Mouse (Mus musculus) heart, embryonic 13.5 days (tissue): ENCODE measurements around the gene Lmf1. TPM values are rescaled to one million over a fixed set of nuclear protein-coding genes. Genes with fewer than 3 reads are reported as not detected.

Experiments
- ATAC-seq: fragments of 200-750 bp; cut with Nextera tagmentation; 2 replicates; pipeline ENCODE4 v1.8.0; 2017; ENCODE audit warnings: moderate TSS enrichment; ENCODE audit not compliant: insufficient number of reproducible peaks, low FRiP score, low TSS enrichment; ENCODE audit errors: extremely low read depth
- H3K27ac ChIP-seq: fragments of 300-500 bp; sonication (generic); replicated peaks from 2 replicates; pipeline ENCODE4 v1.5.1; 2015; ENCODE audit warnings: moderate library complexity, mild to moderate bottlenecking, inconsistent platforms
- H3K27me3 ChIP-seq: fragments of 300-500 bp; sonication (generic); replicated peaks from 2 replicates; pipeline ENCODE4 v1.6.1; 2015; ENCODE audit warnings: mild to moderate bottlenecking, inconsistent platforms
- H3K36me3 ChIP-seq: fragments of 300-500 bp; sonication (generic); 2 replicates; pipeline ENCODE4 v1.6.1; 2015; ENCODE audit warnings: mild to moderate bottlenecking, inconsistent platforms
- H3K4me1 ChIP-seq: fragments of 300-500 bp; sonication (generic); 2 replicates; pipeline ENCODE4 v1.6.1; 2015; ENCODE audit warnings: inconsistent platforms
- H3K4me2 ChIP-seq: fragments of 300-500 bp; sonication (generic); 2 replicates; pipeline ENCODE4 v1.6.1; 2015; ENCODE audit warnings: inconsistent platforms, mild to moderate bottlenecking, moderate library complexity
- H3K4me3 ChIP-seq: fragments of 300-500 bp; sonication (generic); 2 replicates; pipeline ENCODE4 v1.5.1; 2015; ENCODE audit warnings: moderate library complexity, mild to moderate bottlenecking, inconsistent platforms
- H3K9ac ChIP-seq: fragments of 300-500 bp; sonication (generic); 2 replicates; pipeline ENCODE4 v1.6.1; 2015; ENCODE audit warnings: inconsistent platforms, mild to moderate bottlenecking, moderate library complexity
- H3K9me3 ChIP-seq: fragments of 300-500 bp; sonication (generic); 2 replicates; pipeline ENCODE4 v1.6.1; 2016; ENCODE audit warnings: inconsistent platforms
- WGBS: fragments of 180-500 bp; shearing (Covaris S2); methylation state at CpG from one replicate; pipeline ENCODE4 v1.1.7; 2015; ENCODE audit warnings: mixed read lengths; 5-methylcytosine and 5-hydroxymethylcytosine counted together
- polyA plus RNA-seq: library from polyadenylated mRNA; unstranded; fragments of >200 nt; fragmentation: Nextera tagmentation; extraction: Ambion mirVana; gene quantifications from 2 replicates; pipeline ENCODE4 v1.2.1, GENCODE M21; 2015

Gene Lmf1
- polyA plus RNA-seq, 1 experiment from 2014 or later, result 30.2 TPM

DNA sequence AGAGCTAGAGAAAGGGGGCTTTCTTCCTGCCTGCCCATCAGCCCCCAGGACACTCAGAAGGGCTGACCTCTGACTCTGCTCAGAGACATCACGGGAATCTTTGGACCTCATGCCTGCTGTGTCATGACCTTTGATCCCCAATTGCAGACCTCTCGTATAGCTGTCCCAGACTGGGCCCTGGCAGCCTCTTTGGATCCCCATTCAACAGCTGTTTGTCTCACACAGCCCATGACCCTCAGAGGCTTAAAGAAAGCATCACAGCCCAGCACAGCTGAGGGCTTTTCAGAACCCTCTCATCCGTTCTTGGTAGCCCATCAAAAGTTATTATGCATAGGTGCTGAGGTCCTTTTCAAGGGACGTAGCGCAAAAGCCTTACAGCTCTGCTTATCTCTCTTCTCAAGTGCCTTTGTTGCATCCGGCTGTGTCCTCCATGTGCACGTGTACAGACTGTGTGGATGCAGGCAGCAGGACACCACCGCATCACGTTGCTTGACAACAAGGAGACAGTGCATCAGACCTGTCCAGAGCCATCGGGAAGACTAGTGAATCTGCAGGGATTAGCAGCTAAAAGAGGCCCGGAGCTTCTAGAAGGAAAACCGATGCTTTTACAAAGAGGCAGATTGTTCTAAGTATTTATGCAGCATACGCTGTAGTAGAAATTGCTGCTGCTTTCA is 45.7 kb downstream of the Lmf1 start:
- WGBS, result 61% methylated on average over 13 of the region's 13 CpGs
- Histone ChIP-seq H3K27ac (no peak overlapping the region), H3K9ac (no peak overlapping the region), H3K27me3 (no peaks in the 10 kb centered on the region), H3K4me3 (no peak overlapping the region), H3K36me3 (peaks cover 18% of the 10 kb centered on the region; the same call in 1 of the 2 replicates), H3K4me1 (peaks cover 29% of the 10 kb centered on the region), H3K9me3 (no peaks in the 10 kb centered on the region), H3K4me2 (no peak overlapping the region)
- ATAC-seq, result no peak

DNA sequence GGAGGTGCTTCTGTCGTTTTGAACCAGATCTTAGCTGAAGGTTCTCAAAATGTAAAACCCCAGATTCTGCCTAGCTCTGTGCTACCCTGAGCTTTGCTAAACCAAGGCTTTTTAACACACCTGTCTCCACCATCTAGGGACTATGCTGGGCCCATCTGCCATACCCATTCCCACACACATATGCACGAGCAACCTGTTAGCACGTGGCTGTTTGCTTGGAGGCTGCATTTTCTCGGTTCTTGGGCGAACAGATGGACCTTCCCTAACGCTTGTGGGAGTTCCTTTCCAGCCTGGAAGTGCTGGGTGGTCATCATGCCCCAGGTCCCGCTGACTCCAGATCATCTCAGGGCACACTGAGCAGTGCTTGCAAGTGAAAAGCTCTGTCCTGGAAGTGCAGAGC is 46.4 kb downstream of the Lmf1 start:
- Histone ChIP-seq H3K27me3 (no peaks in the 10 kb centered on the region), H3K4me3 (no peak overlapping the region), H3K4me2 (no peak overlapping the region), H3K4me1 (peaks cover 29% of the 10 kb centered on the region), H3K9me3 (no peaks in the 10 kb centered on the region), H3K27ac (no peak overlapping the region), H3K36me3 (peaks cover 16% of the 10 kb centered on the region; the same call in 1 of the 2 replicates), H3K9ac (no peak overlapping the region; the same call in 1 of the 2 replicates)
- no peak for ATAC-seq
- 82% methylated on average over 7 of the region's 7 CpGs for WGBS

DNA sequence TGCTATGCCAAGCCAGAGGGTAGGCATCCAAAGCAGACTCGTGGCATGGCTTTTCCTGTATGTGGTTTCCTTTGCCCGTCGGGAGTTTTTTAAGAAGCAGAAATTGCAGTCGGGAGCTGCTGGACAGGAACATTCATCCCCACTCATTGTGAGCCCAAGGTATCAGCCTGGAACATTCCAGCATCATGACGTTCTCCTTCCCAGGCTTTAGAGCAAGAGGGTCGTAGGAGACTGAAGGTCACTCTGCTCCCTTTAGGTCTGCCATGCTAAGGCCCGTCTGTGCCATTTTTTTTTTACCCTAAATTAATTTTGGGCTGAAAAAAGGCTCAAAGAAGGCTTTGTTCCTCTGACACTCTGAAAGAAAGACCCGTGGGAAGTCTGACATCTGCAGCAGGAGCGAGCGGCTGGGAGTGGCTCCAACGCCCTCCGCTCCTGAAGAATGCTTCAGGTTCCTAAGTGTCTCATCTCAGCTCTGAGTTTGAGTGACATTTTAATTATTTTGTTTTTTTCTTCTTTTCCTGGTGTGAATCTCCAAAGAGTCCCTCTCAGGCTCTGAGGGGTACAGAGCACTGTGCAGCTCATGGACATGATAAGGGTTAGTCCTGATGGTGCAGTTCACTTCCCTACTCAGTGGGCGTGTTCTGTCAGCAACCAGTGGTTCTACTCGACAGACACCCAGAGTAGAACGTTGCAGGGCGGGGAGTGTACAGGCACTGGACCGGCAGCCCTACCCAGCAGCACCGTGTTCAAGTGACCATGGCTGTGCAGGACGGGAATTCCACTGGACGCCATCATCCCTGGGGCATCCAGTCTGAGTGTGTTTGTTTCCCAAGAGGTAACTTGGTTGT is 47.5 kb downstream of the Lmf1 start:
- H3K4me2 ChIP-seq, result peak overlapping the region; percentile 20
- no peak for ATAC-seq
- peaks cover 8% of the 10 kb centered on the region; the same call in 1 of the 2 replicates for H3K36me3 ChIP-seq
- 36% methylated on average over 20 of the region's 20 CpGs for WGBS
- peaks cover 29% of the 10 kb centered on the region for H3K4me1 ChIP-seq
- no peaks in the 10 kb centered on the region for H3K9me3 ChIP-seq
- H3K9ac ChIP-seq, result 0 out of 2 replicates have a peak overlapping the region, but pooled peaks have one; percentile 51
- H3K27me3 ChIP-seq, result no peaks in the 10 kb centered on the region
- H3K4me3 ChIP-seq, result no peak overlapping the region
- H3K27ac ChIP-seq, result peak overlapping the region; percentile 46

DNA sequence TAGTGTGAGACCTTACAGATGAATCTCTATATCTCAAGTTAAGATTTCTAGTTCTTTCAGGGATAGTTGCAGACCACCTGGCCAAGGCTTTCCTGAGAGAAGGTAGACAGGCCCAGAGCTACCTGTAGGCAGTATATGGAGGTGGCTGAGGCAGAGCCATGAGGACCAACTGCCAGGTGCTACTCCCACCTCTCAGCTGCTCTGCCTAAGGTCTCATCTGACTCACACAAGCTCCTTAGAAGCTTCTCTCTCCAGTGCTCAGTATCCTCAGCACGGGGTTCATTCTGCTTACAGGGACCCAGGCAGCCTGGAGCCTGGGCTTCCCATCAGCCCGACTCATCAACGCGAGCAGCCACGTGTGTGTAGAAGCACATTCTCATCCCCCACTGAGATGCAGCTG is 51.4 kb downstream of the Lmf1 start:
- 87% methylated on average over 5 of the region's 5 CpGs for WGBS
- no peak overlapping the region for H3K27ac ChIP-seq
- peaks cover 19% of the 10 kb centered on the region for H3K4me1 ChIP-seq
- H3K4me3 ChIP-seq, result no peak overlapping the region
- peaks cover 34% of the 10 kb centered on the region for H3K36me3 ChIP-seq
- H3K4me2 ChIP-seq, result no peak overlapping the region
- no peaks in the 10 kb centered on the region for H3K9me3 ChIP-seq
- H3K27me3 ChIP-seq, result no peaks in the 10 kb centered on the region
- no peak overlapping the region for H3K9ac ChIP-seq
- no peak for ATAC-seq

DNA sequence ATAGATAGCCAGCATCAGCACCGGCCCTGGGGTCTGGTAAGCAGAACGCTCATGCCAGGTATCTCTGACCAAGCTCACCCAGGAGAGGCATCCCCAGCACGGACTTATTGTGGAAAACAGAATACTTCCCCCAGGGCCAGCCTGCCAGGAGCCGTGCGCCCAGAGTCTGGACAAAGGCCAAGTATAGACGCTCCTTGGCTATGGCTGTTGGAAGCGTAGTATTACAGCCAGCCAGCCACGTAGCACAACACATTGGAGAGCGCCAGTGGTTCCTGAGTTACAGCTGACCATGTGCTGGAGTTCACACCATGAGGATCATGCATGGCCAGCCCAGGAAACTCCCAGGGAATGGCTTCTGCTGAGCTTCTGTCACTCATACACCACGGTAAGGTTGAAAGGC is 55.2 kb downstream of the Lmf1 start:
- Histone ChIP-seq H3K27me3 (no peaks in the 10 kb centered on the region), H3K4me3 (no peak overlapping the region), H3K27ac (no peak overlapping the region), H3K9me3 (no peaks in the 10 kb centered on the region), H3K4me2 (no peak overlapping the region), H3K36me3 (peaks cover 40% of the 10 kb centered on the region), H3K4me1 (no peaks in the 10 kb centered on the region), H3K9ac (no peak overlapping the region)
- no peak for ATAC-seq
- 74% methylated on average over 10 of the region's 10 CpGs for WGBS

DNA sequence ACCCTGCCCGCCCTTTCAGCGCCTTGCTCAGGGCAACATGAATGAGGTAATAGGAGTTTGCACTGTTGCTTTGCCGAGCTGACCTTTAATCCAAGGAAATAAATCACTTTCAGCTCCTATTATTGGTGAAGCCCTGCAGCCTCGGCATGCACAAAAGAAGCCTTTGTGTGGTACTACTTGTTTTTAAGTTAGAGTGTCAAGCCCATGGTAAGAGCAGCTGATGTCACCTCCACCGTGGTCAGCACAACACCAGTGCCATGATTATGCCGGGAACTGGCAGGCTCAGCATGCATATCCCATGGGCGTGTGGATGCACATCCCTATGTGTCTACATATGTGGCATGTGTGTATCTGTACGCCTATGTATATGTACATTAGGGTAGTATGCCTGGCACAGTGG is 56.5 kb downstream of the Lmf1 start:
- Histone ChIP-seq H3K4me1 (no peaks in the 10 kb centered on the region), H3K9ac (no peak overlapping the region), H3K27me3 (no peaks in the 10 kb centered on the region), H3K9me3 (no peaks in the 10 kb centered on the region), H3K36me3 (peaks cover 40% of the 10 kb centered on the region), H3K4me3 (no peak overlapping the region), H3K4me2 (no peak overlapping the region), H3K27ac (no peak overlapping the region)
- no peak for ATAC-seq
- WGBS, result 69% methylated on average over 8 of the region's 8 CpGs

DNA sequence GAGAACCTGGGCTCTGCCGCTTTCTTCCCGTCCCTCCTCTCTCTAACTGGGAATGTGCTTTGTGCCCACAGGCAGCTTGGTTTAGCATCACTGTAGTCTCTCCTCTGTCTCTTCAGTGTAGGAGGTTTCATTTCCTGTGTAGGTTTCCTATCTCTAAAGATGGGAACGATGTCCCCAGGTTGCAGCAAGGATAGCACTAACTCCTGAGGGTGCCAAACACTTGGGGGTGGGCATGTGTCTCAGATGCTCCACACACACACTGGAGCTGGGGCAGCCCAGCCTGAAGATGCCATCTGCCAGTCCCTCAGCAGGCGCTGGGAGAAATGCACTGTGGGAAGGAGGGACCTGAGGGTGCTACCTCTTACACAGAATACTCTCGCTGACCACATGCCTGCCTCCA is 56.9 kb downstream of the Lmf1 start:
- H3K27me3 ChIP-seq, result no peaks in the 10 kb centered on the region
- H3K4me3 ChIP-seq, result no peak overlapping the region
- H3K4me2 ChIP-seq, result no peak overlapping the region
- no peak overlapping the region for H3K27ac ChIP-seq
- no peaks in the 10 kb centered on the region for H3K9me3 ChIP-seq
- peaks cover 40% of the 10 kb centered on the region for H3K36me3 ChIP-seq
- 85% methylated on average over 5 of the region's 5 CpGs for WGBS
- no peaks in the 10 kb centered on the region for H3K4me1 ChIP-seq
- ATAC-seq, result no peak
- H3K9ac ChIP-seq, result no peak overlapping the region

DNA sequence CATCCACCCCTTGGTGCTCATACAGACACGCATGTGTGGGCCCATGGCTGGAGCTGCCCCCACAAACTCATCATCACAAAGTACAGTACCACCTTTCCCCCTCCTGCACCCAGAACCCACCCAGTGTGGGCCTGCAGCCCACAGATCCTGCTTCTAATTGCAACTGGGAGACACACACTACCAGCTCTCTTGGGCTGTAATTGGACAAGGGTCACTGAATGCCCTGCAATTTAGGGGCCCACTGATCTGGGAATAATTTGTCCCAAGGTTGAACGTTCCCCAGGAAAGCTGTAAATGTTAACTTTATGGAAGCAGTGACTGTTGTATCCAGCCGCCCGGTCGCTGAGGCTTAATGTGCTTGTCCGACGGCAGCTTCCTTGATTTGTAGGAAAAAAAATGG is 59.1 kb downstream of the Lmf1 start:
- ATAC-seq, result no peak

DNA sequence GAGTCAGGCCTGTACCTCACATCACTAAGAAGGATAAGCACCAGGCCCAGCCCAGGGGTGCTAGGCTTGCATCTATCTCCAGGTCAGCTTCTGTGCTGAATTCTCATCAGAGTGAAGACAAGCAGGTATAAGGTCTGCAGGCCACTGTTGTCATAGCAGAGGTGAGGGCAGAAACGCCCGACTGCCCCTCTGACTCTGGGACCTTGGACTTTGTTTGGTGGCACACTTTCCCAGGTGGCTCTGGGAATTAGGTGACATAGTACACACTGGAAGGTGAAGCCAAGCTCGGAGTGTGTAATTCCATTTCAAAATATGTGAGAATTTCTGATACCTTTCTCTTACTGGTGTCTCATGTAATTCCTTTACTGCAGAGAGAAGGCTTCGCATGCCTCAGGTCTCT is 59.6 kb downstream of the Lmf1 start:
- H3K4me2 ChIP-seq, result no peak overlapping the region
- no peak overlapping the region for H3K9ac ChIP-seq
- ATAC-seq, result no peak
- WGBS, result 87% methylated on average over 4 of the region's 4 CpGs
- H3K4me3 ChIP-seq, result no peak overlapping the region
- peaks cover 3% of the 10 kb centered on the region; the same call in 1 of the 2 replicates for H3K4me1 ChIP-seq
- H3K27ac ChIP-seq, result no peak overlapping the region
- H3K36me3 ChIP-seq, result peaks cover 21% of the 10 kb centered on the region
- H3K27me3 ChIP-seq, result no peaks in the 10 kb centered on the region
- no peaks in the 10 kb centered on the region for H3K9me3 ChIP-seq

More for the DNA sequence above, 59.1 kb downstream of the Lmf1 start:
- H3K9me3 ChIP-seq, result no peaks in the 10 kb centered on the region
- no peak overlapping the region for H3K4me2 ChIP-seq
- H3K4me1 ChIP-seq, result no peaks in the 10 kb centered on the region
- no peak overlapping the region for H3K4me3 ChIP-seq
- no peak overlapping the region for H3K27ac ChIP-seq
- no peak overlapping the region for H3K9ac ChIP-seq
- H3K36me3 ChIP-seq, result peaks cover 25% of the 10 kb centered on the region
- WGBS, result 86% methylated on average over 7 of the region's 7 CpGs
- H3K27me3 ChIP-seq, result no peaks in the 10 kb centered on the region

DNA sequence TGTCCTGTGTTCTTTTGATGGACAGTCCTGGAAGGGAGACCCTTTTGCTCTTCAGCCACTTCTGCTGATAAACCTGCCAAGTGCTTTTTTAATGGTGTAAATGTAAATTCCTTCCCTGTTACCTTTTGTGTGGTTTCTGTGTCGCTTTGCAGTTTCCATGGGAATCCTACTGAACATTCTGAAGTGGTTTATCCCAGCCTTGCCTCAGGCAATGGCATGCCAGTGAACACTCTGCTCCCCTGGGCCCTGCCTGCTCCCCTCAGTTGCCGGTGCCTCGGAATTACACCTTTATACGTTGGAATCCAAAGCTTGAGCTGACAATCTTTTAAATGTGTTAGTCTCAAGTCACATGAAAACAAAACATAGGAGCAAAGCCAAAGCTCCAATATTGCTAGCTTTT is 62.1 kb downstream of the Lmf1 start:
- ATAC-seq, result no peak
- Histone ChIP-seq H3K4me2 (no peak overlapping the region), H3K4me1 (peaks cover 11% of the 10 kb centered on the region; the same call in 1 of the 2 replicates), H3K27me3 (no peaks in the 10 kb centered on the region), H3K9me3 (no peaks in the 10 kb centered on the region), H3K36me3 (peaks cover 12% of the 10 kb centered on the region), H3K27ac (no peak overlapping the region), H3K9ac (no peak overlapping the region), H3K4me3 (no peak overlapping the region)
- 71% methylated on average over 4 of the region's 4 CpGs for WGBS

DNA sequence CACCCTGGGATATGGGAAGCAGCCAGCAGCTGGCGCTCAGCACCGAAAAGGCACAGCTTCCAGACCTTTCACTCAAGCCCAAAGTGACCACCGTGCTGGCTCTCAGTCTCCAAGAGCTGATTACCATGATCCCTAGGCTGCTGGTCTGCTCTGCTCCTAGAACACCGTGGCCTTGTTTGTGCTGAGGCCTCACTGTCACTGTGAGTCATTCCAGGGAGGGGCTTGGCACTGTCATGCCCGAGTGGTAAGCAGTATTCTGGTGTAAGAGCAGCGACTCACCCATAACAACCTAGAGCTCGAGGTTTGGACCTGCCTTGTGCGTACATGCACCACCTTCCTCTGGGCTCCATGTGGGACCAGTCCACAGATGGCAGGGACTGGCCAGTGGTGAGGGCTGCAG is 63.1 kb downstream of the Lmf1 start:
- Histone ChIP-seq H3K4me3 (no peak overlapping the region), H3K9ac (no peak overlapping the region), H3K4me1 (peaks cover 11% of the 10 kb centered on the region; the same call in 1 of the 2 replicates), H3K27ac (no peak overlapping the region), H3K36me3 (peaks cover 18% of the 10 kb centered on the region), H3K27me3 (no peaks in the 10 kb centered on the region), H3K9me3 (no peaks in the 10 kb centered on the region), H3K4me2 (no peak overlapping the region)
- WGBS, result 68% methylated on average over 8 of the region's 8 CpGs
- ATAC-seq, result no peak
